8 mouse cellular contexts compared by ENCODE assay signal in the genomic region with DNA sequence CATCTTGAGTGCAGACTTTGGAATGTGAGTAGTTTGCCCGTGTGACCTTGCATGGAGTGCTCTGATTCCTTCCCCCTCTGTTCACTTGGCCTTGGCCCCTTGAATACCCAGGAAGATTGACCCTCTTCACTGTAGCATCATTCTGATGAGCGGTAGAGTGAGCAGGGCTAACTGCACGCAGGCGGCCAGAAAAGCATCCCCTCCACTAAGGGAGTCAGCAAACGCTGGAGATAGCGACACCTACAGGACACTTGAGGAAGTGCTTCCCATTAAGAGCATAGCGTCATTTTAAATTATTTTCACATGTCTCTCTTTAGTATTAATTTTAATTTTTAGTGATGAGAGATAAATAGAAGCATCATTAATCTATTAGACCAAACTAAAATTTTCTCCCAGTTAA. TPM values are rescaled to one million over a fixed set of nuclear protein-coding genes. Genes with fewer than 3 reads are reported as not detected.
A peak's percentile ranks its signal among the peaks of the same experiment; 100 is the strongest.
DNase-seq lines count a peak whose midpoint lies in the region; ATAC-seq and TF ChIP-seq lines count a peak whose summit lies in the region.

No protein-coding gene starts in this region.

- no peak overlapping the region for H3K9ac ChIP-seq in ES-E14 (ENCODE audit: insufficient read depth, low read depth, low read length, poor library complexity, severe bottlenecking)

- in situ Hi-C loops in ES-E14 (cut with MboI; ENCODE audit: low sequenced_read_pairs in 2 of 2, unreplicated experiment in 2 of 2), result no loop called here

- TF ChIP-seq POLR2A in cerebellum, adult 2 months (IDR thresholded peaks at IDR 0.05; ENCODE audit: borderline replicate concordance, insufficient read depth, low read length), result no peak

- H3K36me3 ChIP-seq in ES-E14 (ENCODE audit: control insufficient read depth, insufficient read depth, low read length, poor library complexity, severe bottlenecking), result no peaks in the 10 kb centered on the region; the same call in 1 of the 2 replicates

- 20% methylated on average over 7 of the region's 7 CpGs for WGBS in cerebellum, adult 2 months

- DNase-seq in kidney, adult 8-10 months, result peak; percentile 17 to 41
- no peak for DNase-seq in kidney, adult 11 months
- peak; percentile 33 for DNase-seq in ES-E14 (ENCODE audit: low read depth, low spot score)
- peak; percentile 27 to 46 for DNase-seq in cerebellum, adult 2 months
- DNase-seq in lung, postnatal 25 days (ENCODE audit: low spot score), result peak; percentile 31
- peak; percentile 23 to 71 for DNase-seq in spleen, postnatal 4 days (ENCODE audit: low spot score in 2 of 2)
- DNase-seq in urinary bladder, postnatal 10 days (ENCODE audit: low spot score), result no peak

- H3K4me1 ChIP-seq in ES-E14 (ENCODE audit: control insufficient read depth in 2 of 2, insufficient read depth in 2 of 2, low read length in 2 of 2, poor library complexity in 1 of 2), result no peaks in the 10 kb centered on the region
- no peaks in the 10 kb centered on the region for H3K4me1 ChIP-seq in cerebellum, adult 2 months (ENCODE audit: control insufficient read depth, insufficient read depth, low read length)

- H3K4me3 ChIP-seq in ES-E14 (ENCODE audit: insufficient read depth in 1 of 2, low read depth in 1 of 2, low read length in 2 of 2, poor library complexity in 1 of 2, severe bottlenecking in 1 of 2), result no peak overlapping the region
- H3K4me3 ChIP-seq in cerebellum, adult 2 months (replicated peaks; ENCODE audit: insufficient read depth, low read depth, low read length), result no peak overlapping the region

- no peak overlapping the region for H3K27ac ChIP-seq in ES-E14 (ENCODE audit: insufficient read depth, low read depth, low read length, poor library complexity, severe bottlenecking)
- no peak overlapping the region for H3K27ac ChIP-seq in cerebellum, adult 2 months (ENCODE audit: insufficient read depth, low read length)

- no peaks in the 10 kb centered on the region for H3K9me3 ChIP-seq in ES-E14 (ENCODE audit: control insufficient read depth, insufficient read depth, low read depth, low read length)

- peak; percentile 79 for ATAC-seq in granulocyte monocyte progenitor cell, adult 5-6 weeks (replicated peaks; ENCODE audit: poor library complexity, severe bottlenecking)

- TF ChIP-seq CTCF in cerebellum, adult 2 months (IDR thresholded peaks at IDR 0.05; ENCODE audit: borderline replicate concordance, insufficient read depth, low read depth, low read length), result peak; percentile 88

- no peaks in the 10 kb centered on the region for H3K27me3 ChIP-seq in cerebellum, adult 2 months (ENCODE audit: control insufficient read depth, insufficient read depth, low read length)

TF ChIP-seq in ES-E14, 5 proteins besides CTCF, POLR2A, EP300 and RAD21:
- TF ChIP-seq CHD2 (IDR thresholded peaks at IDR 0.05; ENCODE audit: low read depth, low read length), result no peak
- no peak for TF ChIP-seq ZNF384 (IDR thresholded peaks at IDR 0.05; ENCODE audit: low read depth, low read length)
- no peak for TF ChIP-seq MAFK (IDR thresholded peaks at IDR 0.05; ENCODE audit: insufficient read depth, low read depth, low read length)
- TF ChIP-seq ZC3H11A (IDR thresholded peaks at IDR 0.05; ENCODE audit: borderline replicate concordance, low read depth, low read length), result 0 out of 2 replicates have a peak, but pooled peaks have one; percentile 31
- no peak for TF ChIP-seq HCFC1 (IDR thresholded peaks at IDR 0.05; ENCODE audit: borderline replicate concordance, insufficient read depth, low read length)

RNA-seq across cellular contexts. Expression of gene Wdr19, which starts 13.8 kb away (rescaled TPM):
- 5.3 and 5.7 TPM in 2 replicates for total RNA-seq in ES-E14 (2012; rRNA removed)
- polyA plus RNA-seq in cerebellum, adult 2 months (2012; rRNA removed), result 14.3 and 15.4 TPM in 2 replicates
- total RNA-seq in granulocyte monocyte progenitor cell, adult 5-6 weeks (2014; fragmentation: Nextera tagmentation), result 5.2 and 6.3 TPM in 2 replicates
- 3.8 and 4.4 TPM in 2 replicates for total RNA-seq in granulocyte monocyte progenitor cell, adult 5-6 weeks (2017)

Comparison
In these comparisons a context has a peak if more than half of its experiments do, and no peak if none do; other contexts are left out.
1. DNase-seq: peak in kidney, adult 8-10 months (2 of 2), ES-E14 (single experiment), cerebellum, adult 2 months (2 of 2), lung, postnatal 25 days (single experiment) and spleen, postnatal 4 days (2 of 2); none in kidney, adult 11 months (single experiment) and urinary bladder, postnatal 10 days (single experiment).